Mouse (Mus musculus) heart, embryonic 13.5 days (tissue): ENCODE results near the gene Sdk2. TPM values are rescaled to one million over a fixed set of nuclear protein-coding genes. Genes with fewer than 3 reads are reported as not detected.

Experiments used
- ATAC-seq: fragments of 200-750 bp; cut with Nextera tagmentation; 2 replicates; pipeline ENCODE4 v1.8.0; 2017; ENCODE audit warnings: moderate TSS enrichment; ENCODE audit not compliant: insufficient number of reproducible peaks, low FRiP score, low TSS enrichment; ENCODE audit errors: extremely low read depth
- H3K27ac ChIP-seq: fragments of 300-500 bp; sonication (generic); replicated peaks from 2 replicates; pipeline ENCODE4 v1.5.1; 2015; ENCODE audit warnings: moderate library complexity, mild to moderate bottlenecking, inconsistent platforms
- H3K27me3 ChIP-seq: fragments of 300-500 bp; sonication (generic); replicated peaks from 2 replicates; pipeline ENCODE4 v1.6.1; 2015; ENCODE audit warnings: mild to moderate bottlenecking, inconsistent platforms
- H3K36me3 ChIP-seq: fragments of 300-500 bp; sonication (generic); 2 replicates; pipeline ENCODE4 v1.6.1; 2015; ENCODE audit warnings: mild to moderate bottlenecking, inconsistent platforms
- H3K4me1 ChIP-seq: fragments of 300-500 bp; sonication (generic); 2 replicates; pipeline ENCODE4 v1.6.1; 2015; ENCODE audit warnings: inconsistent platforms
- H3K4me2 ChIP-seq: fragments of 300-500 bp; sonication (generic); 2 replicates; pipeline ENCODE4 v1.6.1; 2015; ENCODE audit warnings: inconsistent platforms, mild to moderate bottlenecking, moderate library complexity
- H3K4me3 ChIP-seq: fragments of 300-500 bp; sonication (generic); 2 replicates; pipeline ENCODE4 v1.5.1; 2015; ENCODE audit warnings: moderate library complexity, mild to moderate bottlenecking, inconsistent platforms
- H3K9ac ChIP-seq: fragments of 300-500 bp; sonication (generic); 2 replicates; pipeline ENCODE4 v1.6.1; 2015; ENCODE audit warnings: inconsistent platforms, mild to moderate bottlenecking, moderate library complexity
- H3K9me3 ChIP-seq: fragments of 300-500 bp; sonication (generic); 2 replicates; pipeline ENCODE4 v1.6.1; 2016; ENCODE audit warnings: inconsistent platforms
- WGBS: fragments of 180-500 bp; shearing (Covaris S2); methylation state at CpG from one replicate; pipeline ENCODE4 v1.1.7; 2015; ENCODE audit warnings: mixed read lengths; 5-methylcytosine and 5-hydroxymethylcytosine counted together
- polyA plus RNA-seq: library from polyadenylated mRNA; unstranded; fragments of >200 nt; fragmentation: Nextera tagmentation; extraction: Ambion mirVana; gene quantifications from 2 replicates; pipeline ENCODE4 v1.2.1, GENCODE M21; 2015

Sdk2 gene
- polyA plus RNA-seq, 1 experiment from 2014 or later, result 1.9 TPM

- Histone ChIP-seq H3K9me3 (no peaks in the 10 kb centered on the region), H3K4me2 (no peak overlapping the region), H3K4me3 (no peak overlapping the region), H3K27ac (no peak overlapping the region), H3K36me3 (no peaks in the 10 kb centered on the region), H3K4me1 (peaks cover 49% of the 10 kb centered on the region), H3K9ac (no peak overlapping the region), H3K27me3 (peaks cover 35% of the 10 kb centered on the region)
- ATAC-seq, result no peak
- 24% methylated on average over 14 of the region's 14 CpGs for WGBS
Observed at GRCm38 (mm10) chr11:114016889-114017392, 49.9 kb downstream of the Sdk2 start.

DNA sequence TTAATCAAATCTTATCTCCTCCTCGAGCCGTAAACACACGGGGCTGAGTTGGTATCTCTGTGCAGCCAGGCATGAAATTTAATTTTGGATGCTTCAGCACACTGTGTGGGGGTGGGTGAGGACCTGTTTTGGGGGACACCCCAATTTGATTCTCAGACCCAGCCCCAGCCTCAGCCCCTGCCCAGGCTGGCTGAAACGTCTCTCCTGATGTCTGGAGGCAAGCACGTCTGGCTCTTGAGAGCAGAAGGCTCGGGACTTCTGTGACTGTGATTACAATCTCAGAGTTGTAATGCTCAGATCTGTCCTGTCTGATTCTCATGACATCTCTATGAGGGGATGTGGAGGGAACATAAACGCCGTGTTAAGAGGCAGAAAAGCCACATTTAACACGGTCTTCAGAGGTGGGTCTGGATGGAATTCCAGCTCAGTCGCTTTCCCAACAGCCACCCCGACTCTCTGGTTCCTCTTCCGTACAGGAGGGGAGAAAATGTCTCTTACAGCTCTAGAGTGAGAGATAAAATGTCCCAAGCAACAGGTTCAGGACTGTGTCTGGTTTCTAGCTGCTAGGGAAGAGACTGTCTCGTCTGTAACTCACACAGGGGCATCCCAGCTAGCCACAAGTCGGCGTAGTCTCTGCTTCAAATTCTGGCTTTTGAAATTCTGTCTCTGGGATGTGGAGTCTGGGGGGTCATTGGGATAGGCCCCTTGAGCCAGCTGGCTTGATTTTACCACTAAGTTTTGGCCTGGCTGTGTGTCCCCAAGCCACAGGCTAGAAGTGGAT, 50.5 kb downstream of the Sdk2 start:
- H3K4me2 ChIP-seq, result peak overlapping the region; percentile 25
- H3K4me3 ChIP-seq, result no peak overlapping the region
- peaks cover 54% of the 10 kb centered on the region for H3K4me1 ChIP-seq
- H3K9me3 ChIP-seq, result no peaks in the 10 kb centered on the region
- ATAC-seq, result no peak
- H3K9ac ChIP-seq, result peak overlapping the region; percentile 33; the same call in 1 of the 2 replicates
- no peaks in the 10 kb centered on the region for H3K36me3 ChIP-seq
- no peak overlapping the region for H3K27ac ChIP-seq
- WGBS, result 30% methylated on average over 15 of the region's 15 CpGs
- H3K27me3 ChIP-seq, result peaks cover 34% of the 10 kb centered on the region

- H3K9ac ChIP-seq, result no peak overlapping the region
- 52% methylated on average over 9 of the region's 9 CpGs for WGBS
- H3K4me1 ChIP-seq, result peaks cover 25% of the 10 kb centered on the region
- H3K36me3 ChIP-seq, result no peaks in the 10 kb centered on the region
- no peaks in the 10 kb centered on the region for H3K9me3 ChIP-seq
- no peak overlapping the region for H3K4me2 ChIP-seq
- no peak overlapping the region for H3K4me3 ChIP-seq
- peaks cover 14% of the 10 kb centered on the region for H3K27me3 ChIP-seq
- no peak for ATAC-seq
- H3K27ac ChIP-seq, result 0 out of 2 replicates have a peak overlapping the region, but pooled peaks have one; percentile 21
Observed at GRCm38 (mm10) chr11:114011523-114011922, 55.3 kb downstream of the Sdk2 start.

DNA sequence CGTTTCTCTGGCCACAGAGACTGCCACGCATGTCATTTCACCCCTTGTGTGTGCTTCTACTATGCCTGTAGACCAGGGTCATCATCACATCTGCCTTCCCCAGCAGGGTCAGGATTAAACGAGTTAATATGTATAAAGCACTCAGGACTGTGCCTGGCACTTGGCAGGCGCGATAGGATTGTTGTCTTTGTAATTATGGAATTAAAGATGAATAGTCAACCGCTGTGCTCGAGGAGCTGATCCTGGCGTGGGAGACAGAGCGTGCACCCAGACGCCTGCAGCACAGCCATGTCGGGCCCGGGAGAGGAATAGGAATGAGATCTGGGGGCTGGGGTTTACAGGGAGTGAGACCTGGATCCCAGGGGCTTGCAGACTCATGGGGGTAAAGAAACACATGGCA, 61.0 kb downstream of the Sdk2 start:
- ATAC-seq, result no peak
- no peaks in the 10 kb centered on the region for H3K9me3 ChIP-seq
- no peaks in the 10 kb centered on the region for H3K36me3 ChIP-seq
- 0 out of 2 replicates have a peak, but pooled peaks cover 3% of the 10 kb centered on the region for H3K27me3 ChIP-seq
- H3K4me3 ChIP-seq, result no peak overlapping the region
- H3K9ac ChIP-seq, result no peak overlapping the region
- 63% methylated on average over 12 of the region's 12 CpGs for WGBS
- H3K4me1 ChIP-seq, result peaks cover under 1% of the 10 kb centered on the region
- H3K4me2 ChIP-seq, result no peak overlapping the region
- H3K27ac ChIP-seq, result no peak overlapping the region

- H3K9ac ChIP-seq, result no peak overlapping the region
- H3K9me3 ChIP-seq, result no peaks in the 10 kb centered on the region
- H3K4me2 ChIP-seq, result no peak overlapping the region
- WGBS, result 84% methylated on average over 7 of the region's 7 CpGs
- no peak for ATAC-seq
- H3K27me3 ChIP-seq, result no peaks in the 10 kb centered on the region
- no peaks in the 10 kb centered on the region for H3K36me3 ChIP-seq
- H3K27ac ChIP-seq, result no peak overlapping the region
- H3K4me1 ChIP-seq, result no peaks in the 10 kb centered on the region; the same call in none of the 2 replicates
- H3K4me3 ChIP-seq, result no peak overlapping the region
Observed at GRCm38 (mm10) chr11:114004651-114005050, 62.2 kb downstream of the Sdk2 start.

GRCm38 (mm10) chr11:114003195-114003594, 63.7 kb downstream of the Sdk2 start:
- ATAC-seq, result no peak
- H3K27ac ChIP-seq, result no peak overlapping the region
- no peaks in the 10 kb centered on the region; the same call in none of the 2 replicates for H3K4me1 ChIP-seq

GRCm38 (mm10) chr11:114000051-114000450, 66.8 kb downstream of the Sdk2 start:
- Histone ChIP-seq H3K4me3 (no peak overlapping the region), H3K27ac (no peak overlapping the region), H3K36me3 (no peaks in the 10 kb centered on the region), H3K9ac (no peak overlapping the region), H3K27me3 (no peaks in the 10 kb centered on the region), H3K9me3 (no peaks in the 10 kb centered on the region), H3K4me1 (peaks cover 13% of the 10 kb centered on the region), H3K4me2 (no peak overlapping the region)
- ATAC-seq, result no peak
- 83% methylated on average over 6 of the region's 6 CpGs for WGBS

More at GRCm38 (mm10) chr11:114003195-114003594, 63.7 kb downstream of the Sdk2 start:
- no peaks in the 10 kb centered on the region for H3K9me3 ChIP-seq
- H3K36me3 ChIP-seq, result no peaks in the 10 kb centered on the region
- no peaks in the 10 kb centered on the region for H3K27me3 ChIP-seq
- no peak overlapping the region for H3K9ac ChIP-seq
- WGBS, result 56% methylated on average over 3 of the region's 3 CpGs
- H3K4me2 ChIP-seq, result no peak overlapping the region
- no peak overlapping the region for H3K4me3 ChIP-seq

DNA sequence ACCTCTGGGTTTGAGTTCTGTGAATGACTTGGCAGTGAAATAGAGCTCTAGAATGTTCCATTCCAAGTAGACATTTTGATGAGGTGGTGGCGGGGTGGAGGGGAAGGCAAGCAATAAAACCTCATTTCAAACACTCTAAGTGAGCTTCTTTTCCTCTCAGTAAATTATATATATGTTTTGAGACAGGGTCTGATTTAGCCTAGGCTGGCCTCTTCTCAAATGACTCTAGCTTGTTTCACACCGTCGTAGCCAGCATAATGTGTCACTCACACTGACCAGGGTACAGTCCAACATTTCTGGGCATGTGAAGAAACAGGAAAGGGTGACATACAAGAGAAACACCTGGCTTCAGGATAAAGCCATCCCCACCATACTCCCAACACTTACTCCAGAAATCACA, 68.1 kb downstream of the Sdk2 start:
- H3K9me3 ChIP-seq, result no peaks in the 10 kb centered on the region
- H3K27ac ChIP-seq, result no peak overlapping the region
- H3K4me1 ChIP-seq, result peaks cover 21% of the 10 kb centered on the region
- WGBS, result 77% methylated on average over 3 of the region's 3 CpGs
- H3K4me2 ChIP-seq, result no peak overlapping the region
- ATAC-seq, result no peak
- H3K36me3 ChIP-seq, result no peaks in the 10 kb centered on the region
- H3K9ac ChIP-seq, result no peak overlapping the region
- no peak overlapping the region for H3K4me3 ChIP-seq
- H3K27me3 ChIP-seq, result no peaks in the 10 kb centered on the region

GRCm38 (mm10) chr11:113993921-113994320, 72.9 kb downstream of the Sdk2 start:
- Histone ChIP-seq H3K36me3 (no peaks in the 10 kb centered on the region), H3K27me3 (no peaks in the 10 kb centered on the region), H3K9me3 (no peaks in the 10 kb centered on the region), H3K4me3 (no peak overlapping the region), H3K27ac (no peak overlapping the region), H3K9ac (no peak overlapping the region; the same call in 1 of the 2 replicates), H3K4me1 (peaks cover 47% of the 10 kb centered on the region), H3K4me2 (no peak overlapping the region)
- ATAC-seq, result no peak
- WGBS, result 87% methylated on average over 6 of the region's 6 CpGs

- Histone ChIP-seq H3K4me3 (no peak overlapping the region), H3K9me3 (no peaks in the 10 kb centered on the region), H3K4me1 (peaks cover 47% of the 10 kb centered on the region), H3K36me3 (no peaks in the 10 kb centered on the region), H3K9ac (no peak overlapping the region), H3K4me2 (no peak overlapping the region), H3K27ac (no peak overlapping the region), H3K27me3 (no peaks in the 10 kb centered on the region)
- ATAC-seq, result no peak
- WGBS, result 76% methylated on average over 10 of the region's 10 CpGs
Observed at GRCm38 (mm10) chr11:113992894-113993293, 74.0 kb downstream of the Sdk2 start.

- Histone ChIP-seq H3K27me3 (no peaks in the 10 kb centered on the region), H3K27ac (no peak overlapping the region), H3K4me2 (no peak overlapping the region), H3K9me3 (no peaks in the 10 kb centered on the region), H3K9ac (no peak overlapping the region), H3K4me3 (no peak overlapping the region), H3K4me1 (peaks cover 49% of the 10 kb centered on the region), H3K36me3 (no peaks in the 10 kb centered on the region)
- ATAC-seq, result no peak
- 52% methylated on average over 8 of the region's 8 CpGs for WGBS
Observed at GRCm38 (mm10) chr11:113991886-113992285, 75.0 kb downstream of the Sdk2 start.

DNA sequence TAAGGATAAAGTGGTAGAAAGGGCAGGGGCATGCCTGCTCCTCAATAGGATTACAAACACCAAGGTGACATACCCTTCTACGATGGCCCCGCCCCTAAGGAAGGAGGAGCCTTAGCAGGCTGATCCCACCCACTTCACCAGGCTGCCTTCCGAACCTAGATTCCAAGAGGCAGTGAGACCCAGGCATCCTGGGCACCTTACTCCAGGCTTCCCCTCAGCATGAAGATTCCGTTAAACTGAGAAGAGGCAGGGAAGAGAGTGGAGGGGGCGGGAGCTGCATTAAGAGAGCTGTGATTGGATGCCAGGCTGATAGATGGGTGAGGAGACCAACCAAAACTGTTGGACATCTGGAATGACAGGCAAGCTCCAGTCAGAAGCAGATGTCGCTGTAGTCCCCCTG, 76.4 kb downstream of the Sdk2 start:
- WGBS, result 5% methylated on average over 6 of the region's 6 CpGs
- peak overlapping the region; percentile 40 for H3K4me3 ChIP-seq

More for the DNA sequence above, 76.4 kb downstream of the Sdk2 start:
- H3K9me3 ChIP-seq, result no peaks in the 10 kb centered on the region
- H3K4me1 ChIP-seq, result peaks cover 54% of the 10 kb centered on the region
- H3K4me2 ChIP-seq, result peak overlapping the region; percentile 54
- no peak for ATAC-seq
- H3K9ac ChIP-seq, result no peak overlapping the region
- H3K27ac ChIP-seq, result 0 out of 2 replicates have a peak overlapping the region, but pooled peaks have one; percentile 12
- no peaks in the 10 kb centered on the region for H3K36me3 ChIP-seq
- H3K27me3 ChIP-seq, result no peaks in the 10 kb centered on the region
